Mouse (Mus musculus) embryonic fibroblast, embryonic 13.5 days (primary cell): ENCODE measurements at regions not wholly inside any gene's neighbourhood (a gene's known extent, or its start where the extent isn't known, plus 50 kb on each side); places are given as distances from the start of the nearest gene placed in this dataset.

Experiments used
- CTCF ChIP-seq: IDR thresholded peaks from 2 replicates; pipeline ENCODE4 v1.5.1; 2011; ENCODE audit warnings: mild to moderate bottlenecking, control low read depth, low read length, moderate library complexity, borderline replicate concordance; ENCODE audit not compliant: insufficient read depth
- POLR2A ChIP-seq: IDR thresholded peaks from 2 replicates; pipeline ENCODE4 v1.6.1; 2011; ENCODE audit warnings: low read depth, mild to moderate bottlenecking, control low read depth, low read length, moderate library complexity

- TF ChIP-seq CTCF (no peak), POLR2A (no peak)
Measured at GRCm38 (mm10) chr14:101269048-101269789, 69.1 kb upstream of the Prr30 start.
